Mouse (Mus musculus) 3T3-L1 (cell line): Measurements from ENCODE around the gene Lrrc55.

Source experiments
- DNase-seq: peaks from one replicate; pipeline ENCODE4 v3.0.0-alpha.2; 2015; ENCODE audit warnings: low read depth, low spot score

Gene Lrrc55

DNA sequence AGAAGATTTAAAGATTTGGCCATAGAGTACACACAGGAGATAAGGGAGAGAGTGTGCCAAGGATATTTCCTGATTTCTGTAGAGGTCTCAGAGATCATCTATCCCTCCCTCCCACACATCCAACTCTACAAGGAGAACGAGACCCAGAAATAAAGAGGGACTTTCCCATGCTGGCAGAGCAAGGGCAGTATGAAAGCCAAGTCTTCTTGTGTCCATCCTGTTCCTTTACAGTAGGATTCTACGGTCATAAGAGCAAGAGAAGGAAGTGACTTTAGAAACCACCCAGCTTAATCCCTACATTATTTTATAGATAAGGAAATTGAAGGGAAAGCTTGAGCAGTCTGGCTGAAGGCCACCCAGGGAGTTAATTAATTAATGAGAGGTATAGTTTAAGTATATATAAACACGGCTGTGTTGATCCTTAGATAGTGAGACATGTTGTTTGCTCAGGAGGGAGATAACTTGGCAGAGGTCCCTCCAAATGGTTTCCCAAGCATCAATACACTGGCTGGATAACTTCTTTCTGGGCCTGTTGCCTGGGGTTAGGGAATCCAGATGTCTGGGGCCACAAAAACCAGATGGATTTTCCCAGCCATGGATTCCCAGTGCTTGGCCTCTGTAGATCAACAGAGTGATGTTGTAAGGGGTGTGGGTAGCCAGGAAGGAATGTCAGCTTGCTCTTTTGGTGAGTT lies 24.8 kb downstream of the Lrrc55 start:
- DNase-seq = peak; percentile 53

DNA sequence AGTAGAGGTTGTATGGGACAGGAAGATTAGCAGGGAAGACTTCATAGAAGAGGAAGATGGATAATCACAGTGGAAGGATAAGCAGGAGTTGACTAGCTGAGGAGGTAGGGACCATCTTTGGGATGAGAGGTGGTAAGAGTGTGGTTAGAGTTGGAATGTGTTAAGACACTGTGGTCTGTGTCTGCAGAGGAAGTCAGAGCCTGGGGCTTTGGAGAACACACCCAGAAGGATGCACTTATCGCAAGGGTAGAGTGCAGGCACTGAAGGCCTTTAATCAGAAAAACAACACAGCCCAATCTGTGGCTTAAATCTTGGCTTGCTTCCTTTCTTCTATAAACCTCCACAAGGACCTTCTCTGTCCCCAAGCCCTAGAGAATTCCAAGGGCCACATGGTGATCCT lies 28.7 kb downstream of the Lrrc55 start:
- DNase-seq = no peak

GRCm38 (mm10) chr2:85167624-85168023 lies 29.4 kb downstream of the Lrrc55 start:
- no peak for DNase-seq

DNA sequence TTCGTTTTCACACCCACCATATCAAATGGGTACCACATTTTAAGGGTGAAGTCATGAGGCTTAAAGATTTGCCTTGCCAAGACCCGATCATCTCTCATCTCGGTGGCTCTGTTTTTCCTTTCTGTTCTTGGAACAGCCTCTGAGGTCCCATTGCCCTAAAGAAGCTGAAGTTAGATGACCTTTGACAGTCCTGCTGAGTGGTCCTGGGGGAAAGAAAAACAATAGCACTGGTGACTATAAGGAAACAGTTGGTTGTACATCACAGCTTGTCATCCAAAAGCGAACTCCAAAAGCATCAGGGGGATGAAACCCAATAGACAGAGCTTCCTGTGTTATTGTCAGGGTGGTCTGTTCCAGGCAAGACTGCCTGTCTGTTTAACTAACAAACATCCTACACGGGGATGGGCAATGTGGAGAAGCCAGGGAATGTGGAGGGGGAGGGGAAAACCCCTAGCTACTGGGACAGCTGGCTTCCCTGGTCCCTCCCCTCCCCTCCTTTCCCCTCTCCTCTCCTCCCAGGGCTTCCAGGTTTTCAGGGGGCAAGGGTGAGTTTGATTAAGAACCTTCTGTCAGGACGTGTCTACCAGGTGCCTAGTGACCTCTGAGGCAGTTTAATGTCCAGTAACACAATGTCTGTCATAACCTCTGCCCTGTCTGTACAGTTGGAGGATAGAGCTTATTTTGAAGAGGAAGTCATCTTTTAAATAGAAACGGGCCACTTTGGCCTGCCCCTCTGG lies 33.5 kb downstream of the Lrrc55 start:
- DNase-seq = no peak

DNA sequence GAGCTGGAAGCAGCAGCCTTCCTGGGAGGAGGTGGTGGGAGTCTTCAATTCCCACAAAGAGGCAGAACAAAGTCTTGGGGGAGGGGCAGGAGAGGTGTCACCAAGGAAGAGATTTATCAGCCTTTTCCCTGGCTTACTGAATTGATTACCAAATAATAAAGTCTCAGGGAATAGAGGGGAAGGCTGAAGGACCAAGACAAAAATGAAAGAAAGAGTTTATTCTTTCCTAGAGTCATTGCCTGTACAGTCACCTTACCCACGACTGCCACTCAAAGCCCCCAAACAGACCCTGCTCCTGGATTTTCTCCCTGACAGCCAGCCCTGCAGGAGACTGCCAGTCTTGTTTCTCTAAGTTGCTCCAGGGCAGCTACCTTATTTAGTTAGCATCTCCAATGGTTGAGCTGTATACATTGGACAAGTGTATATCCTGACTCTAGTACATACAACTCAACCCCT lies 35.3 kb downstream of the Lrrc55 start:
- no peak for DNase-seq

DNA sequence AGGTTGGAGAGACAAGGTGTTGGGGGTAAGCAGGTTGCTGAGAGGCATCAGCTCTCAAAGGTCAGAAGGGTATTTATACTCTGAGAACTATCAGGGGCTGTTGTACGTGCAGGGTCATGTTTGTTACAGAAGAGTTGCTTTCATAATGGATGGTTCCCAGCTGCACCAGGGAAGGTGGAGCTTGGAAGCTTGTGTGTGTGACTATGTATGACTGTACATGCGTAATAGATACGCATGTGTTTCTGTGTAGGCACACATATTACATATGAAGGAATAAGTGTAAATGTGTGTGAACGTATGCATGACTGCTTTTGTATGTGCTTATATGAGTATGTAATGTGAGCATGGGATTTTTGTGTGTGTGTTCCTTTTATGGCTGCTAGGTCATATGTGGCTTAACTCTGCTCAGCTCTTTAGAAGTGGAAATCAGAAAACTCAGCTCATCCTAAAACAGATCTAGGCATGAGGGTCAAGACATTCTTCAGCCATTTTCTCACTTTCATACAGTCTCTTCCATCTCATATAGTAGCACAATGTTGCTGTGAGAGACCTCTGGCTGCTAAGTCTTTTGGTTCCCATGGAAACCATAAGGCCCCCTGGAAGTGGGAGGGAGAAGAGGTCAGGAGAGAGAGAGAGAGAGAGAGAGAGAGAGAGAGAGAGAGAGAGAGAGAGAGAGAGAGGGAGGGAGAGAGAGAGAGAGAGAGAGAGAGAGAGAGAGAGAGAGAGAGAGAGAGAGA lies 35.9 kb downstream of the Lrrc55 start:
- no peak for DNase-seq

DNA sequence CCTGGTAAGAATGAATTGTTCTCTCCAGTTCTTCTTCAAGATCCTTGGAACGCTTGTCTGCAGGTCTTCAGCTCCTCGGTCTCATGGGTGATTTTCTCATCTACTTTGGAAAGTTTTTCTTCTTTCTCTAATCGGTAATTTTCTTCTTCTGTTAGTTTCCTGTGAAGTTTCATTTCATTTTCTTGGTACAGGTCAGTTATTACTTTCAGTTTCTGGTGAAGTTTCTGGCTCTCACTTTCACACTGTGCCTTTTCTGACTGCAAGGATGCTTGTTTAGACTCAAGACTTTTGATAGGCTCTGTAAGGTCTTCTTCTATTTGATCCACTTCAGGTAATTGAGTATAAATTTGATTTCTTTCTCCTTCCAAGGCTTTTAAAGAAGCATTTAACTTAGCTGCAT lies 39.6 kb downstream of the Lrrc55 start:
- no peak for DNase-seq

DNA sequence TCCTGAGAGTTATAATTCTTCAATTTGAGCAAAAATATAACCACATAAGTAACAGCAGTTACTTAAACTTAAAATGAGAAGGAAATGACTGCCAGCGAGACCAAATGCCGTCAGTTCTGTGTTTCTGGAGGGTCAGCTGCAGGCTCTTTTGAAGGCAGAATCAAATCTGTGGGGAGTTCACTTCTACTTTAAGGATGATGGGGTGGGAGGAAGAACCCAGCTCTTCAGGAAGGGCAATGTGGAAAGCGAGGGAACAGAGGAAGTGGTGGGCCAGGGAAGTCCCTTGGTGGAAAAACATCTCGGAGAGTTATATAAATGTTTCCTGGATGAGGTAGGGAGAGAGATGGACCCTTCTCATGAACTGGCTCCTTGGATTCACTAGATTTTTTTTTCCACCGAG lies 40.9 kb downstream of the Lrrc55 start:
- DNase-seq = no peak

- no peak for DNase-seq
Measured at GRCm38 (mm10) chr2:85155334-85155733, 41.7 kb downstream of the Lrrc55 start.

- DNase-seq = no peak
Measured at GRCm38 (mm10) chr2:85151233-85151632, 45.8 kb downstream of the Lrrc55 start.

DNA sequence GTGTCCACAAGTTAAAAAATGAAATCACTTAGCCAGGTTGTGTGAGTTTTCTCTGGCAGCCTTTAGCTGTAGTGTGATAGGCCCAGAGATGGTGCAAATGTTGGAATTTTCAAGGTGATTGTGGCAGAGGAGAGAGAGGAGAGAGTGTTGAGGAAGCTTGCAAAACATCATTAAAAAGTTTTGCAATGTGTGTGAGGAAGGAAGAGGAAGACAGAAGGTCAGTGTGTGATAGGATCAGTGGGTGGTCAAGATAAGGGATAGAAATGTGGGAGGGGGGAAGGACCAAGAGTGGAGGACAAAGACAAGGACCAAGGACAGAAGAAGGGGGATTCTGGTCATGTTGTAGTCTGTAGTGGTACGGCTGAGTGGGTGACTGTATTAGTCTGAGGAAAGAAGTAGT lies 46.6 kb downstream of the Lrrc55 start:
- no peak for DNase-seq

DNA sequence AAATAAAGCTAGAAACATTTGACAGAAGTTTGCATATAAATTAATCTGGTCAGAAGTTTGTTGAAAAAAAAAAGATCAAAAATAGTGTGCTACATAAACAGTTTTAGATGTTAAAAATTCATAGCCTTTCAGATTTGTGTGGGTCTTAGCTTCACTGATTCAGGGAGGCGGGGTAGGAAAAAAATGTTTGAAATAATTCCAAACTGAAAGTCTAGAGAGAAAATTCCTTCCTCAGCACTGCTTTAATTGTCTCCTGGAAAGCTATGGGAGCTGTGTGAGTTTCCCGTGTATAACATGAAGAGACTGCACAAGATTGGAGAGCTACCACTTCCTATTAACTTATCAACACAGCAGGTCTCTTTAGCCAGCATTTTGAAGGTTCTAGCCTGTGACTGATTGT lies 49.5 kb downstream of the Lrrc55 start:
- no peak for DNase-seq

- no peak for DNase-seq
Measured at GRCm38 (mm10) chr2:85145346-85145745, 51.7 kb downstream of the Lrrc55 start.

- DNase-seq = no peak
Measured at GRCm38 (mm10) chr2:85144908-85145307, 52.1 kb downstream of the Lrrc55 start.

GRCm38 (mm10) chr2:85140833-85141232 lies 56.2 kb downstream of the Lrrc55 start:
- DNase-seq = no peak

DNA sequence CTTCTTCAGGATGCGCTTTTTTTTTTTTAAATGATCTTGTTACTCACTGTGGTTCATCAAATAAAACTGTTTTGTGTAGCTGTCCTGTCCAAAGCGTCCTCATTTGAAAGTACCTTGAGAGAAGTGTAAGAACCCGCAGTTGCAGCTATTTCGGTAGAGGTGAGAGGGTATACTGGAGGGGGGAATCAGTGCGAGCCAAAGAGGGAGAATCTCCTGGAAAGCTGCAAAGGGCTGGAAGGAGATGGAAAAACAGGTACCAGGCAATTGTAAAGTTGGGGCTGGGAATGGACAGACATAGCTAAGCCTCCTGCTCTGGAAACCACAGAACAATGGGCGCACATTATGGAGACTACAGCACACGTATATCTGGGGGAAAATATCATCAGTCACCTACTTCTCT lies 57.2 kb downstream of the Lrrc55 start:
- no peak for DNase-seq

- no peak for DNase-seq
Measured at GRCm38 (mm10) chr2:85139393-85139792, 57.6 kb downstream of the Lrrc55 start.

DNA sequence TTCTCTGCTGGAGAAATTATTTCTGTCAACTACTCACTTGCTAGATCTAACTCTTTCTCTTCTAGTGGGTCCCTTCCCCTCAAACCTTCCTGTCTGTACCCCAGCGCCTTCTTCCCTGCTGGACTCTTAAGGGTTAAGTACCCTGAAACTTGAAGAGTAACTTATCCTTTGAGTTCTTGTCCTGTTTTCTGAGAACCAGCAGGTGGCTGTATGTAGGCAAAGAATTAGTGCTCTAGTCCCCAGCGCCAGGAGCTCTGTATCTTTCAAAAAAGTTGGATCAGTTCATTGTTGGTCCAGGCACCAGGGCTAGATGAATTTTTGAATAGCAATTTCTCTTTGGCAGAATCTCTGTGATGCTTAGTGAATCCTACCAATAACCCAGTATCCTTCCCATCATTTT lies 58.9 kb downstream of the Lrrc55 start:
- no peak for DNase-seq

DNA sequence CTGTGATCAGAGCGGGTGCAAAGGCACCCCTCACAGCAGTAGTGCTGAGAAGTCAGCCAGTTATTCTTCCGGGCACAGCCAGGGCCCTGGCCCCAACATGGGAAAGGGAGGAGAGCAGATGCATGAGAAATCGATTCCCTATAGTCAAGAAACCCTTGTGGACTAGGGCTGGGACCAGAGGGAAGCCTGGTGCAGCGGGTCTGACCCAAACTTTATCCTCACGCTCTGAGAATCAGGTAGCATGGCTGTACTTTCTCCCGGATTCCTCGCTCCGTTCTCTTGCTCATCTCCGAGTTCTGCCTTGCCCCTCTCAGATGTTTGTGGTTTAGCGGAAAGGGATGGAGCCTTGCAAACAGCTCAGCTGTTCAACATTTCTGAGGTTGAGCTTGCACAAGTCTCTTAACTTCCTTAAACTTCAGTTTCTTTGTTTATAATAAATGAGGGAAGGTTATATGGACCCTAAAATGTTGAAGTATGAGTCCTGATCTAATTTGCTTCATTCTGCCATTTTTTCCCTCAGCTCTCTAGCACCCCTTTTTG lies 59.3 kb downstream of the Lrrc55 start:
- DNase-seq = no peak

DNA sequence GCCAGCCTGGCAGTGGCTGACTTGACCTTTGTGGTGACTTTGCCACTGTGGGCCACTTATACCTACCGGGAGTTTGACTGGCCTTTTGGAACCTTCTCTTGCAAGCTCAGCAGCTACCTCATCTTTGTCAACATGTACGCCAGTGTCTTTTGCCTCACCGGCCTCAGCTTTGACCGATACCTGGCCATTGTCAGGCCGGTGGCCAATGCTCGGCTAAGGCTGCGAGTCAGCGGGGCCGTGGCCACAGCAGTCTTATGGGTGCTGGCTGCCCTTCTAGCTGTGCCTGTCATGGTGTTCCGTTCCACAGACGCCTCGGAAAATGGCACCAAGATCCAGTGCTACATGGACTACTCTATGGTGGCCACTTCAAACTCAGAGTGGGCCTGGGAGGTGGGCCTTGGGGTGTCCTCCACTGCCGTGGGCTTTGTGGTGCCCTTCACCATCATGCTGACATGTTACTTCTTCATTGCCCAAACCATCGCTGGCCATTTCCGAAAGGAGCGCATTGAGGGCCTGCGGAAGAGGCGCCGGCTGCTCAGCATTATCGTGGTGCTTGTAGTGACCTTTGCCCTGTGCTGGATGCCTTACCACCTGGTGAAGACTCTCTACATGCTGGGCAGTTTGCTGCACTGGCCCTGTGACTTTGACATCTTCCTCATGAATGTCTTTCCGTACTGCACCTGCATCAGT lies 60.0 kb downstream of the Lrrc55 start:
- no peak for DNase-seq

GRCm38 (mm10) chr2:85136089-85136488 lies 60.9 kb downstream of the Lrrc55 start, which contains the start of gene Aplnr:
Gene Aplnr (plus strand): TSS chr2:85136225.
- no peak for DNase-seq

DNA sequence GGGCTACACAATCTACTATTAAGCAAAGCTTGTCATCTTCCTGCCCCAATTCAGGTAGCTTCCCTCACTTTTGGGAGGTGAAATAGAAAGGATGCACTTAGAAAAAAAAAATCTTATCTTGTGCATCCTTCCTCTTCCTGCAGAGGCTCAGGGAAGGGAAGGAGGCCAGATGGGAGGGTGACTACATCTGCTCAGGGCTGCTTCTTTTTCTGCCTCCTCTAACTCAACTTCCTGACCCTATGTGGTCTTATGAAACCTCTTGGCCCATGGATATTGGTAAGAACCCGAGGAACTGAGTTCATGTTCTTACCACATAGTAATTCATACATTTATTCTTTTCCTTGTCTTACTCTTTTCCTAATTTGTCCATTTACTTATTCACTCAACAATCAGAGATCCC lies 61.9 kb downstream of the Lrrc55 start:
- no peak for DNase-seq
